Mouse (Mus musculus) cortical plate, adult 2 months (tissue): Measurements from ENCODE around the gene Scn8a.

Experiments used
- CTCF ChIP-seq: fragments of 200-500 bp; IDR thresholded peaks from 2 replicates; pipeline ENCODE4 v1.5.1; 2011; ENCODE audit warnings: mild to moderate bottlenecking, control low read depth, low read length; ENCODE audit not compliant: insufficient read depth; ENCODE audit errors: extremely low read depth
- POLR2A ChIP-seq: fragments of 200-500 bp; IDR thresholded peaks from 2 replicates; pipeline ENCODE4 v1.6.1; 2011; ENCODE audit warnings: mild to moderate bottlenecking, low read length, control low read depth; ENCODE audit not compliant: insufficient read depth; ENCODE audit errors: extremely low read depth

- no peak for TF ChIP-seq POLR2A
- no peak for TF ChIP-seq CTCF
These were observed 117.4 kb downstream of the Scn8a start for GRCm38 (mm10) chr15:100987031-100987430.
